Mouse (Mus musculus): Measurements from ENCODE around the gene Axl. TPM values are rescaled to one million over a fixed set of nuclear protein-coding genes. Genes with fewer than 3 reads are reported as not detected.
A peak's percentile ranks its signal among the peaks of the same experiment; 100 is the strongest.

The Axl gene
- polyA plus RNA-seq, 1 experiment from 2014 or later = 38.9 TPM

GRCm38 (mm10) chr7:25719761-25720610 lies 68.5 kb downstream of the Axl start:
- no peak overlapping the region for H3K4me3 ChIP-seq (ENCODE audit: control insufficient read depth in 1 of 2, insufficient read depth in 1 of 2, low read depth in 1 of 2, low read length in 2 of 2)
- no peaks in the 10 kb centered on the region for H3K27me3 ChIP-seq (ENCODE audit: control insufficient read depth, insufficient read depth, low read length)
- 59% methylated on average over 10 of the region's 10 CpGs for WGBS
- H3K36me3 ChIP-seq (ENCODE audit: control insufficient read depth, insufficient read depth, low read length) = peaks cover 70% of the 10 kb centered on the region
- peaks cover 5 to 15% of the 10 kb centered on the region in 2 experiments; a peak in 3 of 4 replicates for H3K4me1 ChIP-seq (ENCODE audit: control insufficient read depth in 2 of 2, insufficient read depth in 2 of 2, low read length in 2 of 2)
- H3K4me2 ChIP-seq (ENCODE audit: low read length) = no peak overlapping the region; the same call in 1 of the 2 replicates
- ATAC-seq (ENCODE audit: insufficient number of reproducible peaks, insufficient read depth, low FRiP score, low read depth) = no peak; the same call in 1 of the 2 replicates
- no peaks in the 10 kb centered on the region for H3K9me3 ChIP-seq (ENCODE audit: control insufficient read depth, low read length)
- no peak overlapping the region for H3K9ac ChIP-seq (ENCODE audit: low read length)
- peak overlapping the region; percentile 49 to 89; a peak in 2 of 4 replicates for H3K27ac ChIP-seq (replicated peaks in 1 of 2; ENCODE audit: control insufficient read depth in 1 of 2, insufficient read depth in 1 of 2, low read depth in 2 of 2, low read length in 2 of 2)

- Histone ChIP-seq H3K27me3 (ENCODE audit: control insufficient read depth, insufficient read depth, low read length) (no peaks in the 10 kb centered on the region), H3K9me3 (ENCODE audit: control insufficient read depth, low read length) (no peaks in the 10 kb centered on the region), H3K36me3 (ENCODE audit: control insufficient read depth, insufficient read depth, low read length) (peaks cover 70% of the 10 kb centered on the region), H3K9ac (ENCODE audit: low read length) (peak within 1 kb of the TSS; percentile 86), H3K4me1 (ENCODE audit: control insufficient read depth in 2 of 2, insufficient read depth in 2 of 2, low read length in 2 of 2) (peaks cover 5 to 15% of the 10 kb centered on the region in 2 experiments; a peak in 3 of 4 replicates), H3K4me2 (ENCODE audit: low read length) (peak within 1 kb of the TSS; percentile 93), H3K4me3 (ENCODE audit: control insufficient read depth in 1 of 2, insufficient read depth in 1 of 2, low read depth in 1 of 2, low read length in 2 of 2) (peak within 1 kb of the TSS; percentile 75 to 93), H3K27ac (replicated peaks in 1 of 2; ENCODE audit: control insufficient read depth in 1 of 2, insufficient read depth in 1 of 2, low read depth in 2 of 2, low read length in 2 of 2) (peak within 1 kb of the TSS; percentile 89)
- 3% methylated on average over 32 of the region's 32 CpGs for WGBS
- peak; percentile 69 for ATAC-seq (ENCODE audit: insufficient number of reproducible peaks, insufficient read depth, low FRiP score, low read depth)
Observed at GRCm38 (mm10) chr7:25718788-25719417, 69.6 kb downstream of the Axl start, which contains the start of gene Ccdc97. Ccdc97 (minus strand) TSS chr7:25719088.

DNA sequence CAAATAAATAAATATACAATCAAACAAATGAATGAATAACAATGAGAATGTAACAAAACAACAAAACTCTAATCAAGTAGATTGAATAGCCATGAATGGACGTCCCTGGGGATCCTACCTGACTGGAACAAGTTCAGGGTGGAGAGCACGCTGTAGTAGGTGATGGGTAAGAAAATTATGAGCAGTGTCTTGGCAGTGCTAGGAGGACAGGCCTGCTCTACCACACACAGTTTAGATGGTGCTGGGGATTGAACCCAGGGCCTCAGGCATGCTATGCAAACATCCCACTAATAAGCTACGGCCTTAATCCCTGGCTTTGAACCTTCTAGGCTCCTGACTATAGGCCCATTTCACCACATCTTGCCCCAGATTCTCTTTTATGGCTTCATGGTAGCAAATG lies 71.0 kb downstream of the Axl start:
- Histone ChIP-seq H3K36me3 (ENCODE audit: control insufficient read depth, insufficient read depth, low read length) (peaks cover 70% of the 10 kb centered on the region), H3K4me3 (ENCODE audit: control insufficient read depth in 1 of 2, insufficient read depth in 1 of 2, low read depth in 1 of 2, low read length in 2 of 2) (0 out of 4 replicates have a peak overlapping the region, but pooled peaks of 1 of the 2 experiments have one; percentile 75), H3K9ac (ENCODE audit: low read length) (peak overlapping the region; percentile 86; the same call in 1 of the 2 replicates), H3K9me3 (ENCODE audit: control insufficient read depth, low read length) (no peaks in the 10 kb centered on the region), H3K4me1 (ENCODE audit: control insufficient read depth in 2 of 2, insufficient read depth in 2 of 2, low read length in 2 of 2) (peaks cover 5 to 18% of the 10 kb centered on the region in 2 experiments), H3K27me3 (ENCODE audit: control insufficient read depth, insufficient read depth, low read length) (no peaks in the 10 kb centered on the region), H3K4me2 (ENCODE audit: low read length) (peak overlapping the region; percentile 93), H3K27ac (replicated peaks in 1 of 2; ENCODE audit: control insufficient read depth in 1 of 2, insufficient read depth in 1 of 2, low read depth in 2 of 2, low read length in 2 of 2) (no peak overlapping the region)
- 89% methylated on average over 3 of the region's 3 CpGs for WGBS
- no peak for ATAC-seq (ENCODE audit: insufficient number of reproducible peaks, insufficient read depth, low FRiP score, low read depth)

DNA sequence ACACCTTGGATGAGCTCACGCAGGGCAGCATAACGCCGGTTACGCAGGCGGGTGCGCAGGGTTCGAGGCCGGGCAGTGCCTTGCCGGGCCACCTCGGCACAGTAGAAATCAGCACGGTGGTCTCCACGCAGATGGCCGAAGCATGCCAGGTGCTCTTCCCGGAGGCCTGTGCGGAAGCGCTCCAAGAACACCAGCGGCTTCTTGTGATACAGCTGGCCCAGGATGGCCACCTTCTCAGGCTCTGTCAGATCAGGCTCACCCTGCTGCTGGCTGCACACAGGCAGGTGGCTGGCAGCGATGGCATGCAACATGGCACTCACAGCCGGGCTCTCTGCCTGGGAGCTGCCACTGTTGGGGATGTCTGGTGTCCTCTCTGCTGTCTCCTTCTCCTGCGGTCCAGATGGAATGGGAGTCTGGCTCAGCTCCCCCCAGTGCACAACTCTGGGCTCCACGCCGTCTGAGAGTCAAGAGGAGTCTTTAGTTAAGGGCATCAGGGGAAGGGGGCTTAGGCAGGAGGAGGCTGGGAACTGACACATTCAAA lies 72.7 kb downstream of the Axl start:
- H3K9me3 ChIP-seq (ENCODE audit: control insufficient read depth, low read length) = no peaks in the 10 kb centered on the region
- no peak overlapping the region for H3K4me3 ChIP-seq (ENCODE audit: control insufficient read depth in 1 of 2, insufficient read depth in 1 of 2, low read depth in 1 of 2, low read length in 2 of 2)
- no peak for ATAC-seq (ENCODE audit: insufficient number of reproducible peaks, insufficient read depth, low FRiP score, low read depth)
- H3K9ac ChIP-seq (ENCODE audit: low read length) = no peak overlapping the region
- no peak overlapping the region for H3K27ac ChIP-seq (replicated peaks in 1 of 2; ENCODE audit: control insufficient read depth in 1 of 2, insufficient read depth in 1 of 2, low read depth in 2 of 2, low read length in 2 of 2)
- no peaks in the 10 kb centered on the region for H3K27me3 ChIP-seq (ENCODE audit: control insufficient read depth, insufficient read depth, low read length)
- H3K4me2 ChIP-seq (ENCODE audit: low read length) = no peak overlapping the region
- 92% methylated on average over 22 of the region's 22 CpGs for WGBS
- peaks cover 57% of the 10 kb centered on the region for H3K36me3 ChIP-seq (ENCODE audit: control insufficient read depth, insufficient read depth, low read length)
- peaks cover 21 to 35% of the 10 kb centered on the region in 2 experiments for H3K4me1 ChIP-seq (ENCODE audit: control insufficient read depth in 2 of 2, insufficient read depth in 2 of 2, low read length in 2 of 2)

GRCm38 (mm10) chr7:25714581-25714980 lies 73.9 kb downstream of the Axl start:
- Histone ChIP-seq H3K9me3 (ENCODE audit: control insufficient read depth, low read length) (no peaks in the 10 kb centered on the region), H3K9ac (ENCODE audit: low read length) (no peak overlapping the region), H3K4me1 (ENCODE audit: control insufficient read depth in 2 of 2, insufficient read depth in 2 of 2, low read length in 2 of 2) (peaks cover 31 to 47% of the 10 kb centered on the region in 2 experiments), H3K27me3 (ENCODE audit: control insufficient read depth, insufficient read depth, low read length) (no peaks in the 10 kb centered on the region), H3K4me3 (ENCODE audit: control insufficient read depth in 1 of 2, insufficient read depth in 1 of 2, low read depth in 1 of 2, low read length in 2 of 2) (no peak overlapping the region), H3K36me3 (ENCODE audit: control insufficient read depth, insufficient read depth, low read length) (peaks cover 49% of the 10 kb centered on the region), H3K27ac (replicated peaks in 1 of 2; ENCODE audit: control insufficient read depth in 1 of 2, insufficient read depth in 1 of 2, low read depth in 2 of 2, low read length in 2 of 2) (no peak overlapping the region), H3K4me2 (ENCODE audit: low read length) (no peak overlapping the region)
- 91% methylated on average over 8 of the region's 8 CpGs for WGBS
- ATAC-seq (ENCODE audit: insufficient number of reproducible peaks, insufficient read depth, low FRiP score, low read depth) = no peak

DNA sequence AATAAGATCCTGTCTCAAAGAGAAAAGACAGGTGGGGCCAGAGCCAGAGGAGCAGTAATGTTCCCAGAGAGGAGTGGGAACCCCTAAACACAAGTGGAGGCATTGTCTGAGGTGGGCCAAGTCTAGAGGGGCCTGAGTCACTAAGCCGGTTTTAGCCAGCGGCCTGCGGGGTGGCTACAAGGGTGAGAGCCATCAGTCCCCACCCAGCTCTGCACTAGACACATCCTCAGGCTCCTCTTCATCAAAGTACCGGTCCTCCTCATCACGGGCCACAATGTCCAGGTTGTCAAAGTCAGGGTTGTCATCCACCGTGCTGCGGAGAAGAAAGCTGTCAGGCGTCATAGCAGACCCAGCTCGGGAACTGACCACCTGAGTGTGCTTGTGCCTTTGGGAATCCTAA lies 75.7 kb downstream of the Axl start:
- WGBS = 76% methylated on average over 9 of the region's 9 CpGs
- no peak overlapping the region for H3K4me3 ChIP-seq (ENCODE audit: control insufficient read depth in 1 of 2, insufficient read depth in 1 of 2, low read depth in 1 of 2, low read length in 2 of 2)
- peaks cover 30 to 43% of the 10 kb centered on the region in 2 experiments for H3K4me1 ChIP-seq (ENCODE audit: control insufficient read depth in 2 of 2, insufficient read depth in 2 of 2, low read length in 2 of 2)
- no peak overlapping the region for H3K9ac ChIP-seq (ENCODE audit: low read length)
- H3K27me3 ChIP-seq (ENCODE audit: control insufficient read depth, insufficient read depth, low read length) = no peaks in the 10 kb centered on the region
- H3K36me3 ChIP-seq (ENCODE audit: control insufficient read depth, insufficient read depth, low read length) = peaks cover 49% of the 10 kb centered on the region
- H3K9me3 ChIP-seq (ENCODE audit: control insufficient read depth, low read length) = no peaks in the 10 kb centered on the region
- H3K27ac ChIP-seq (replicated peaks in 1 of 2; ENCODE audit: control insufficient read depth in 1 of 2, insufficient read depth in 1 of 2, low read depth in 2 of 2, low read length in 2 of 2) = no peak overlapping the region
- ATAC-seq (ENCODE audit: insufficient number of reproducible peaks, insufficient read depth, low FRiP score, low read depth) = no peak
- no peak overlapping the region for H3K4me2 ChIP-seq (ENCODE audit: low read length)

DNA sequence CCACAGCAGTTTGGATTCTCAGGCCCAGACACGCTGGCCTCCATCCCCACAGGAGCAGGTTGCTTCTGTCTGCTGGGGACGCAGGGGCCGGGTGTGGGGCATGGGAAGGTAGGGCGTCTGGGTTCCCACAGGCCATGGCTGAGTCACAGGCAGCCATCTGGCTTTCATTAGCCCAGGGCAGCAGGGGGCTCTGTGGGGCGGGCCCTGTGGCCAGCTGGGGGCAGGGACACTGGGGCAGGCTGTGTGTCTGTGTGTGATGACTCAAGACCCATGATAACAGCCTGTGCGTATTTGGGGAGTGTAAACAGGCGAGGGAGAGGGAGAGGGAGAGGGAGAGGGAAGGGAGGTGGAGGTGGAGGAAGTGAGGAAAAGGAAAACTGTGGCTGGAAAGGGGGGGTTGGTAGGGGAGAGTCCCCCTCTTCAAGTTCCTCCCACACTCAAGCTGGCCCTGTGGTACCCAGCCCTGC lies 76.7 kb downstream of the Axl start:
- Histone ChIP-seq H3K4me2 (ENCODE audit: low read length) (no peak overlapping the region), H3K27me3 (ENCODE audit: control insufficient read depth, insufficient read depth, low read length) (no peaks in the 10 kb centered on the region), H3K36me3 (ENCODE audit: control insufficient read depth, insufficient read depth, low read length) (peaks cover 47% of the 10 kb centered on the region), H3K27ac (replicated peaks in 1 of 2; ENCODE audit: control insufficient read depth in 1 of 2, insufficient read depth in 1 of 2, low read depth in 2 of 2, low read length in 2 of 2) (peak overlapping the region; percentile 28 to 76), H3K4me3 (ENCODE audit: control insufficient read depth in 1 of 2, insufficient read depth in 1 of 2, low read depth in 1 of 2, low read length in 2 of 2) (no peak overlapping the region), H3K4me1 (ENCODE audit: control insufficient read depth in 2 of 2, insufficient read depth in 2 of 2, low read length in 2 of 2) (peaks cover 35 to 44% of the 10 kb centered on the region in 2 experiments), H3K9me3 (ENCODE audit: control insufficient read depth, low read length) (no peaks in the 10 kb centered on the region), H3K9ac (ENCODE audit: low read length) (peak overlapping the region; percentile 41; the same call in 1 of the 2 replicates)
- WGBS = 6% methylated on average over 5 of the region's 7 CpGs
- peak; percentile 39 for ATAC-seq (ENCODE audit: insufficient number of reproducible peaks, insufficient read depth, low FRiP score, low read depth)

Data from heart, embryonic 14.5 days (tissue).